Mouse (Mus musculus) heart, embryonic 16.5 days (tissue): ENCODE data around the gene Gja4. TPM values are rescaled to one million over a fixed set of nuclear protein-coding genes. Genes with fewer than 3 reads are reported as not detected.

Source experiments
- ATAC-seq: fragments of 200-750 bp; cut with Nextera tagmentation; replicated peaks from 2 replicates; pipeline ENCODE4 v1.8.0; 2017; ENCODE audit warnings: moderate number of reproducible peaks; ENCODE audit not compliant: insufficient read depth, low FRiP score; ENCODE audit errors: extremely low read depth
- H3K27ac ChIP-seq: fragments of 300-500 bp; sonication (generic); 2 replicates; pipeline ENCODE4 v1.5.1; 2014; ENCODE audit warnings: mild to moderate bottlenecking, low read length, control low read depth, moderate library complexity
- H3K27me3 ChIP-seq: fragments of 300-500 bp; sonication (generic); 2 replicates; pipeline ENCODE4 v1.6.1; 2014; ENCODE audit warnings: low read length, mixed read lengths; ENCODE audit not compliant: control insufficient read depth, insufficient read depth
- H3K36me3 ChIP-seq: fragments of 300-500 bp; sonication (generic); 2 replicates; pipeline ENCODE4 v1.6.1; 2014; ENCODE audit not compliant: control insufficient read depth, insufficient read depth
- H3K4me1 ChIP-seq: fragments of 300-500 bp; sonication (generic); 2 replicates; pipeline ENCODE4 v1.6.1; 2014; ENCODE audit warnings: low read length, mixed read lengths; ENCODE audit not compliant: control insufficient read depth, insufficient read depth
- H3K4me2 ChIP-seq: fragments of 300-500 bp; sonication (generic); 2 replicates; pipeline ENCODE4 v1.6.1; 2014; ENCODE audit warnings: low read depth, mild to moderate bottlenecking, control low read depth, low read length
- H3K4me3 ChIP-seq: fragments of 300-500 bp; sonication (generic); 2 replicates; pipeline ENCODE4 v1.5.1; 2014; ENCODE audit warnings: mild to moderate bottlenecking, control low read depth, low read length
- H3K9ac ChIP-seq: fragments of 300-500 bp; sonication (generic); 2 replicates; pipeline ENCODE4 v1.6.1; 2014; ENCODE audit warnings: low read length, control low read depth
- H3K9me3 ChIP-seq: fragments of 300-500 bp; sonication (generic); replicated peaks from 2 replicates; pipeline ENCODE4 v1.6.1; 2016; ENCODE audit warnings: low read length; ENCODE audit not compliant: control insufficient read depth
- WGBS: fragments of 180-500 bp; shearing (Covaris S2); extraction: QIAGEN DNeasy Blood & Tissue Kit; methylation state at CpG from one replicate; pipeline ENCODE4 v1.1.7; 2014; 5-methylcytosine and 5-hydroxymethylcytosine counted together
- polyA plus RNA-seq: library from polyadenylated mRNA; unstranded; fragments of >200 nt; fragmentation: Nextera tagmentation; extraction: Ambion mirVana; gene quantifications from 2 replicates; pipeline ENCODE4 v1.2.1, GENCODE M21; 2015

The Gja4 gene
- polyA plus RNA-seq, 1 experiment from 2014 or later: 32.3 TPM

DNA sequence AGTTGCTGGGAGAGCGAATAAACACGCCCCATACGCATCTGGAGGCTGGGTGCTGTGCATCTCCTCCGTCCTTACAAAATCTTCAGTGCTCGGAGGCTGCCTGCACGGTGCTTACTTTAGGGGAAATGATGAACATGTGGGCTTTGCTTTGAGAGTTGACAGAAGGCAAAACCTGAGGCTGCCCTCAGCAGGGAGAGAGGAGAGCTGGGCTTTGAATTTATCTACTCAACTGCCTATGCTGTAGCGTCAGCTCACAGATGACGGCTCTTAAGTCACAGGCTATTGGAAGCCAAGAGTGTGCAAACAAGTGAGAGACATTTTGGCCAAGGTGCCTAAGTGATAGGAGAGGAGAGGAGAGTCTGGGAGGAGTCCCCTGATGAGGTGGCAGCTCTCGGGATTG lies 34.6 kb downstream of the Gja4 start:
- ATAC-seq: no peak
- Histone ChIP-seq H3K9ac (no peak overlapping the region), H3K36me3 (no peaks in the 10 kb centered on the region), H3K9me3 (no peaks in the 10 kb centered on the region), H3K27ac (0 out of 2 replicates have a peak overlapping the region, but pooled peaks have one; percentile 48), H3K4me3 (no peak overlapping the region), H3K4me1 (peaks cover 5% of the 10 kb centered on the region; the same call in 1 of the 2 replicates), H3K4me2 (no peak overlapping the region), H3K27me3 (no peaks in the 10 kb centered on the region)
- WGBS: 65% methylated on average over 9 of the region's 9 CpGs

DNA sequence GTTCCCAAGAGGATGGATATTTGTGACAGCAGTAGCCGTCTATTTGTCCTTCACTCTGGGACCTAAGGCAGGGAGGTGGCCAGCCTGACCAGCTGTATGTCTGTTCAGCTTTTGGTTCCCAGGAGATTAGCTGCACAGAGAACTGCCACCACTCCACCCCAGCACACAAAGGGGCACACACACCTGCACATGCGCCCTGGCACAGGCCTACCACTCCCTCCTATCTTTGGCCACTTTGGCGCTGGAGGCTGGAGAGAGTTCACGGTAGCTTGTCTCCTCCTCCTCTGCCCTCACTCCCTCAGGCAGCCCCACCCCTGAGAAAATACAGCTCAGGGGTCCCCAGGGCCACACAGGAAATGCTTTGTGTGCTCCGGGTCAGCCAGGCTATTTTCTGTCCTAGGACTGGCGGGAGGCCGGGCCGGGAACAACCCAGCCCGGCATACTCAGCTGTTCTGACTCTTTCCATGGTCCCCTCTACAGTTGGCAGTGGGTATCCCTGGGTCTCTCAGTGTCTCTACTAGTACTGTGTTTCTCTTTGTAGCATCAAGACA lies 35.3 kb downstream of the Gja4 start:
- no peaks in the 10 kb centered on the region for H3K36me3 ChIP-seq

DNA sequence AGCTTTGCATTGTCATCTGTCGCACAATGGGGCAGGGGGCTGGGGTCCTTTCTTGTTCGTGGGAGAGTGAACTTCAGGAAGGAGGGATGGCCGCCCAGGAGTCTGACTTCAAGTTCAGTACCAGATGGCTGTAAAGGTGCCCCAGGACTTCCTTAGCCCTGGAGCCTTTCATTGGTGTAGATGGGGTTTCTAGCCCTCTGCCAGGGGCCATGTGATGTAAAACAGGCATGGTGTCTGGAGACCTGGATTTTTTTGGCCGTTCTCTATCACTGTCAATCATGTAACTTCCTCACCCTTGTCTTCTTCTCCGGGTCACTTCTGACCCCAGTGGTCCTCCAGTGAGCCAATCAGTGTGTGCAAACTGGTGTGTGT lies 49.7 kb downstream of the Gja4 start:
- H3K4me1 ChIP-seq: peaks cover 3% of the 10 kb centered on the region; the same call in 1 of the 2 replicates
- H3K36me3 ChIP-seq: no peaks in the 10 kb centered on the region
- ATAC-seq: 0 out of 2 replicates have a peak, but pooled peaks have one; percentile 18
- H3K9ac ChIP-seq: no peak overlapping the region
- H3K4me3 ChIP-seq: no peak overlapping the region
- H3K27ac ChIP-seq: peak overlapping the region; percentile 78
- 50% methylated on average over 5 of the region's 5 CpGs for WGBS
- H3K27me3 ChIP-seq: peaks cover 5% of the 10 kb centered on the region
- no peak overlapping the region for H3K4me2 ChIP-seq
- H3K9me3 ChIP-seq: no peaks in the 10 kb centered on the region

More for the DNA sequence above, 35.3 kb downstream of the Gja4 start:
- peak overlapping the region; percentile 11 for H3K27ac ChIP-seq
- peak; percentile 58 for ATAC-seq
- H3K9ac ChIP-seq: no peak overlapping the region
- H3K9me3 ChIP-seq: no peaks in the 10 kb centered on the region
- H3K27me3 ChIP-seq: no peaks in the 10 kb centered on the region
- peaks cover 5% of the 10 kb centered on the region; the same call in 1 of the 2 replicates for H3K4me1 ChIP-seq
- WGBS: 44% methylated on average over 9 of the region's 9 CpGs
- H3K4me2 ChIP-seq: no peak overlapping the region
- H3K4me3 ChIP-seq: no peak overlapping the region

DNA sequence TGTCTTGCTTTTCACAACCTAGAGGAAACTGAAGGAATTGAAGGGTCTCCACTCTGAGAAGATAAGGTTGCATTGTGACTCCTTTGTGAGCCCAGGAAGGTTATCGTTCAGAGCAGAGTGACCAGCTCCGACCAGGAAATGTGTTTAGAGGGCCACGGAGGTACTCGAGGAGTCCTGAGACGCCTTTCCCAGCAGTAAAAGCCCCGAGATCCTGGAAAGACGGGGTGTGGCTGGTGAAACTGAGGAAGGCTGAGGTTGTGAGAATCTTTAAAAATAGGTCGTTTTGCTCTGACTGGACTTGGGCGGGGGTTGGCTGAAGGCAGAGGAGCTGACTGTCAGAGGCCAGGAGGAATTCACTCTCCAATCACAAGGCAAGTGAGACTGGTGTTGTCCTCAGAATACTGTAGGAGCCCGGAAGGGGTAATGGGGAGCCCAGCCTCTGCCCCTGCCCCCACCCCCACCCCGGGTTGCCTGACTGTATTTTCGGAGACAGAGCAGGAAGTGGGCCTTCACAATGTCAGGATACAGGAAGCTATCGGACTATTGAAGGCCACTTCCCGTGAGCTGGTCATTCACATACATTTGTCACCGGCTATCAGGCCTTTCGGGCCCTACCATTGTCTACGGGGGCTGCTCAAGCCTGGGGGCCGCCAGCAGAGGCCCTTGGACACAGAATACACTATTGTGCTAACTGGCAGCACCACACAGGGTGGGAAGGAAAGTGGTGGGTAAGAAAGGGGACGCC lies 50.2 kb downstream of the Gja4 start:
- Histone ChIP-seq H3K9me3 (no peaks in the 10 kb centered on the region), H3K27me3 (peaks cover 4% of the 10 kb centered on the region; the same call in 1 of the 2 replicates), H3K9ac (no peak overlapping the region), H3K4me3 (no peak overlapping the region), H3K27ac (peak overlapping the region; percentile 78), H3K36me3 (no peaks in the 10 kb centered on the region), H3K4me2 (no peak overlapping the region), H3K4me1 (peaks cover 6% of the 10 kb centered on the region; the same call in 1 of the 2 replicates)
- 47% methylated on average over 19 of the region's 19 CpGs for WGBS
- ATAC-seq: peak; percentile 56

DNA sequence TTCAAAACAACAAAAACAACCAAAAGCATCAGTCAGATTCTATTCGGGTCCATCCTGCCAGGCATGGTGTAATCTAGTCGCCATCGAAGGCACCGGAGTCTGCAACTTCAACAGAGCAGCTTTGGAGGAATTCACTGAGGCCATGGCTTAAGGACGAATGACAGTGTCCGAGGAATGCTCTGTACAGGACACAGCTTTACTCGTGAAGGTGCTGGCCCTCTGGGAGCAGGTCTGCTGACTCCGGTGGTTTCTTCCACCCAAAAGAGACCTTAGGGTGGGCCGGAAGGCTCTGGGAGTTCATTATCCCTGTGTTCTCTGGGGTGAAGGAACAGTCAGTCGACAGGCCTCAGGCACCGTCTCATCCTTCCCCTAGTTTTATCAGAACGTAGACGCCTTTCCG lies 52.2 kb downstream of the Gja4 start:
- Histone ChIP-seq H3K4me2 (no peak overlapping the region), H3K9ac (no peak overlapping the region), H3K36me3 (no peaks in the 10 kb centered on the region), H3K4me1 (peaks cover 14% of the 10 kb centered on the region; the same call in 1 of the 2 replicates), H3K27ac (no peak overlapping the region), H3K9me3 (no peaks in the 10 kb centered on the region), H3K4me3 (no peak overlapping the region), H3K27me3 (no peaks in the 10 kb centered on the region)
- ATAC-seq: no peak
- WGBS: 73% methylated on average over 14 of the region's 14 CpGs

Other genes with a start within 250 kb of the Gja4 start
- 10.8 and 12.0 TPM in 2 replicates for gene Zmym6, start 236.7 kb downstream of the Gja4 start, polyA plus RNA-seq
- gene Tmem35b, start 190.3 kb downstream of the Gja4 start, polyA plus RNA-seq: 14.2 and 14.4 TPM in 2 replicates
- gene Dlgap3, start 144.8 kb downstream of the Gja4 start, polyA plus RNA-seq: 0.39 and 0.45 TPM in 2 replicates
- gene Smim12, start 70.3 kb downstream of the Gja4 start, polyA plus RNA-seq: 67.2 and 69.3 TPM in 2 replicates
- 0.17 and 0.35 TPM in 2 replicates for gene Gjb3, start 16.8 kb upstream of the Gja4 start, polyA plus RNA-seq
- gene Gjb4, start 40.0 kb upstream of the Gja4 start, polyA plus RNA-seq: 0.09 and 0.10 TPM in 2 replicates
- gene Gjb5, start 44.1 kb upstream of the Gja4 start, polyA plus RNA-seq: 0.41 and 0.60 TPM in 2 replicates